Mouse (Mus musculus) heart, adult 2 months (tissue): Measurements from ENCODE around the gene Gstm5.

Source experiments
- CTCF ChIP-seq: fragments of 200-600 bp; IDR thresholded peaks from 2 replicates; pipeline ENCODE4 v1.8.1; 2022; ENCODE audit warnings: antibody characterized with exemption, mild to moderate bottlenecking, moderate library complexity
- POLR2A ChIP-seq: fragments of 200-500 bp; IDR thresholded peaks from 2 replicates; pipeline ENCODE4 v1.6.1; 2011; ENCODE audit warnings: mild to moderate bottlenecking, low read depth, low read length, control low read depth; ENCODE audit not compliant: insufficient read depth

- TF ChIP-seq CTCF: no peak
- TF ChIP-seq POLR2A: no peak
Measured at GRCm38 (mm10) chr3:107850418-107851031, 45.1 kb upstream of the Gstm5 start.
